Mouse (Mus musculus) MEL (cell line): ENCODE results near the gene Tldc1. TPM values are rescaled to one million over a fixed set of nuclear protein-coding genes. Genes with fewer than 3 reads are reported as not detected.

ENCODE experiments used
- DNase-seq: peaks from one replicate; pipeline ENCODE4 v3.0.0; 2011; ENCODE audit warnings: low read depth, low spot score
- H3K27ac ChIP-seq: 2 replicates; pipeline ENCODE4 v1.5.1; 2012; ENCODE audit warnings: low read depth, mild to moderate bottlenecking, control low read depth, low read length, moderate library complexity; ENCODE audit not compliant: control insufficient read depth
- H3K27me3 ChIP-seq, 2 experiments: fragments of 150-350 bp in 1 of 2; sonication (generic) in 1 of 2; 2 replicates each; pipeline ENCODE4 v1.6.1; 2012; ENCODE audit warnings: low read length in 2 of 2, mild to moderate bottlenecking in 2 of 2, improper control_type of control experiment in 1 of 2, moderate library complexity in 1 of 2; ENCODE audit not compliant: insufficient read depth in 2 of 2, control insufficient read depth in 1 of 2
- H3K36me3 ChIP-seq, 2 experiments: 2 replicates each; pipeline ENCODE4 v1.6.1; 2012 to 2014; ENCODE audit warnings: low read length in 2 of 2, improper control_type of control experiment in 1 of 2, inconsistent platforms in 1 of 2, mild to moderate bottlenecking in 1 of 2; ENCODE audit not compliant: insufficient read depth in 2 of 2, control insufficient read depth in 1 of 2
- H3K4me1 ChIP-seq, 2 experiments: fragments of 150-350 bp in 1 of 2; sonication (generic) in 1 of 2; 2 replicates each; pipeline ENCODE4 v1.6.1; 2012; ENCODE audit warnings: low read length in 2 of 2, improper control_type of control experiment in 1 of 2, mild to moderate bottlenecking in 1 of 2; ENCODE audit not compliant: insufficient read depth in 2 of 2, control insufficient read depth in 1 of 2
- H3K4me3 ChIP-seq, 2 experiments: fragments of 150-350 bp in 1 of 2; sonication (generic) in 1 of 2; 2 replicates each; pipeline ENCODE4 v1.5.1; 2012; ENCODE audit warnings: low read depth in 2 of 2, low read length in 2 of 2, mild to moderate bottlenecking in 2 of 2, moderate library complexity in 2 of 2, control low read depth in 1 of 2, improper control_type of control experiment in 1 of 2; ENCODE audit not compliant: control insufficient read depth in 1 of 2, insufficient read depth in 1 of 2
- H3K79me2 ChIP-seq: 2 replicates; pipeline ENCODE4 v1.6.1; 2012; ENCODE audit warnings: mild to moderate bottlenecking, low read length, moderate library complexity; ENCODE audit not compliant: control insufficient read depth, poor library complexity, insufficient read depth
- H3K9ac ChIP-seq: 2 replicates; pipeline ENCODE4 v1.6.1; 2012; ENCODE audit warnings: low read depth, mild to moderate bottlenecking, control low read depth, low read length, moderate library complexity; ENCODE audit not compliant: control insufficient read depth, poor library complexity, severe bottlenecking
- H3K9me3 ChIP-seq: fragments of 150-350 bp; sonication (generic); replicated peaks from 2 replicates; pipeline ENCODE4 v1.6.1; 2012; ENCODE audit warnings: mild to moderate bottlenecking, low read length, improper control_type of control experiment, moderate library complexity; ENCODE audit not compliant: insufficient read depth
- BHLHE40 ChIP-seq: IDR thresholded peaks from 2 replicates; pipeline ENCODE4 v1.6.1; 2012; ENCODE audit warnings: low read depth, mild to moderate bottlenecking, inconsistent platforms, low read length, improper control_type of control experiment, borderline replicate concordance
- CHD2 ChIP-seq: IDR thresholded peaks from 2 replicates; pipeline ENCODE4 v1.6.1; 2011; ENCODE audit warnings: low read length, improper control_type of control experiment
- CTCF ChIP-seq, 3 experiments: IDR thresholded peaks in 2 of 3; conservative IDR thresholded peaks in 1 of 3; 2 replicates each; pipeline ENCODE4 v1.5.1; 2011 to 2012; ENCODE audit warnings: low read length in 3 of 3, low read depth in 2 of 3, mild to moderate bottlenecking in 2 of 3, improper control_type of control experiment in 1 of 3, inconsistent platforms in 1 of 3, mixed read lengths in 1 of 3, moderate library complexity in 1 of 3; ENCODE audit not compliant: control insufficient read depth in 1 of 3, insufficient read depth in 1 of 3, poor library complexity in 1 of 3, severe bottlenecking in 1 of 3
- EP300 ChIP-seq, 2 experiments: IDR thresholded peaks; 2 replicates each; pipeline ENCODE4 v1.6.1; 2011; ENCODE audit warnings: improper control_type of control experiment in 2 of 2, low read length in 2 of 2, low read depth in 1 of 2, mild to moderate bottlenecking in 1 of 2
- HCFC1 ChIP-seq: IDR thresholded peaks from 2 replicates; pipeline ENCODE4 v1.6.1; 2012; ENCODE audit warnings: low read depth, mild to moderate bottlenecking, inconsistent platforms, low read length, improper control_type of control experiment, moderate library complexity
- MAX ChIP-seq: IDR thresholded peaks from 2 replicates; pipeline ENCODE4 v1.6.1; 2011; ENCODE audit warnings: low read length, improper control_type of control experiment
- MEF2A ChIP-seq: IDR thresholded peaks from 2 replicates; pipeline ENCODE4 v1.6.1; 2014; ENCODE audit warnings: low read depth, mild to moderate bottlenecking, inconsistent platforms, low read length, improper control_type of control experiment; ENCODE audit not compliant: poor library complexity, insufficient replicate concordance, severe bottlenecking; ENCODE audit errors: extremely low read depth
- MYB ChIP-seq: IDR thresholded peaks from 2 replicates; pipeline ENCODE4 v1.6.1; 2011; ENCODE audit warnings: mild to moderate bottlenecking, low read depth, low read length, improper control_type of control experiment
- NRF1 ChIP-seq: IDR thresholded peaks from 2 replicates; pipeline ENCODE4 v1.6.1; 2014; ENCODE audit warnings: low read depth, mild to moderate bottlenecking, inconsistent platforms, low read length, improper control_type of control experiment, moderate library complexity; ENCODE audit not compliant: poor library complexity, insufficient read depth, severe bottlenecking
- POLR2AphosphoS2 ChIP-seq: IDR thresholded peaks from 2 replicates; pipeline ENCODE4 v1.6.1; 2011; ENCODE audit warnings: low read length, improper control_type of control experiment
- RAD21 ChIP-seq: IDR thresholded peaks from 2 replicates; pipeline ENCODE4 v1.6.1; 2011; ENCODE audit warnings: mild to moderate bottlenecking, low read depth, low read length, improper control_type of control experiment
- TAL1 ChIP-seq: IDR thresholded peaks from 2 replicates; pipeline ENCODE4 v1.6.1; 2012; ENCODE audit warnings: mild to moderate bottlenecking, inconsistent platforms, low read length, moderate library complexity, mixed read lengths
- TBP ChIP-seq: IDR thresholded peaks from 2 replicates; pipeline ENCODE4 v1.8.0; 2011; ENCODE audit warnings: low read depth, low read length, improper control_type of control experiment
- TCF12 ChIP-seq: IDR thresholded peaks from 2 replicates; pipeline ENCODE4 v1.6.1; 2014; ENCODE audit warnings: low read depth, mild to moderate bottlenecking, inconsistent platforms, low read length, improper control_type of control experiment, moderate library complexity
- USF1 ChIP-seq: IDR thresholded peaks from 2 replicates; pipeline ENCODE4 v1.6.1; 2014; ENCODE audit warnings: low read depth, mild to moderate bottlenecking, inconsistent platforms, low read length, improper control_type of control experiment, moderate library complexity
- USF2 ChIP-seq, 2 experiments: IDR thresholded peaks; 2 replicates each; pipeline ENCODE4 v1.6.1; 2011 to 2012; ENCODE audit warnings: improper control_type of control experiment in 2 of 2, low read length in 2 of 2, borderline replicate concordance in 1 of 2, inconsistent platforms in 1 of 2, low read depth in 1 of 2, mild to moderate bottlenecking in 1 of 2; ENCODE audit not compliant: insufficient read depth in 1 of 2
- ZC3H11A ChIP-seq: IDR thresholded peaks from 2 replicates; pipeline ENCODE4 v1.6.1; 2012; ENCODE audit warnings: low read depth, mild to moderate bottlenecking, inconsistent platforms, low read length, improper control_type of control experiment
- ZKSCAN1 ChIP-seq: IDR thresholded peaks from 2 replicates; pipeline ENCODE4 v1.6.1; 2012; ENCODE audit warnings: low read depth, mild to moderate bottlenecking, inconsistent platforms, low read length, improper control_type of control experiment, moderate library complexity
- ZMIZ1 ChIP-seq: IDR thresholded peaks from 2 replicates; pipeline ENCODE4 v1.6.1; 2012; ENCODE audit warnings: low read depth, mild to moderate bottlenecking, inconsistent platforms, low read length, improper control_type of control experiment, moderate library complexity
- ZNF384 ChIP-seq: IDR thresholded peaks from 2 replicates; pipeline ENCODE4 v1.6.1; 2012; ENCODE audit warnings: low read depth, mild to moderate bottlenecking, inconsistent platforms, low read length, improper control_type of control experiment
- polyA plus RNA-seq, 2 experiments: library from polyadenylated mRNA; stranded (reverse) in 1 of 2; unstranded in 1 of 2; fragments of >175 nt in 1 of 2; fragments of >200 nt in 1 of 2; gene quantifications; 2 replicates each; pipeline versions ENCODE4 v1.2.1 to v1.2.4; 2012; ENCODE audit warnings: low replicate concordance in 2 of 2, low read depth in 1 of 2; ENCODE audit not compliant: insufficient read length in 2 of 2, insufficient read depth in 1 of 2, missing spikeins in 1 of 2
- total RNA-seq: library from RNA; depleted of rRNA; stranded (reverse); fragments of 300-350 nt; gene quantifications from 2 replicates; pipeline ENCODE4 v1.2.3, GENCODE M21; 2012

The Tldc1 gene
- total and polyA plus RNA-seq, 3 experiments: 16.1 to 16.4 TPM; not detected in 1

GRCm38 (mm10) chr8:119786871-119787270 lies 8.7 kb upstream of the Tldc1 start (continued):
- TF ChIP-seq RAD21 (no peak), CTCF (IDR thresholded peaks at IDR 0.05 in 2 of 3, conservative IDR thresholded peaks at IDR 0.05 in 1 of 3; ENCODE audit: control insufficient read depth in 1 of 3, insufficient read depth in 1 of 3, low read depth in 2 of 3, low read length in 3 of 3, poor library complexity in 1 of 3, severe bottlenecking in 1 of 3) (no peak), ZMIZ1 (no peak), ZNF384 (no peak), NRF1 (no peak), ZC3H11A (no peak), MYB (no peak), HCFC1 (no peak), TAL1 (peak; percentile 48), EP300 (IDR thresholded peaks at IDR 0.05; ENCODE audit: low read depth in 1 of 2, low read length in 2 of 2) (peak; percentile 38 to 55; a peak in 2 of 4 replicates), TBP (peak; percentile 58; the same call in 1 of the 2 replicates), MEF2A (no peak), MAX (no peak), POLR2AphosphoS2 (no peak), USF1 (no peak), CHD2 (no peak), USF2 (IDR thresholded peaks at IDR 0.05; ENCODE audit: borderline replicate concordance in 1 of 2, insufficient read depth in 1 of 2, low read depth in 1 of 2, low read length in 2 of 2) (no peak), TCF12 (peak; percentile 57; the same call in 1 of the 2 replicates), BHLHE40 (no peak)

GRCm38 (mm10) chr8:119785764-119786405 lies 7.7 kb upstream of the Tldc1 start:
- no peak overlapping the region for H3K9ac ChIP-seq
- no peak overlapping the region for H3K27ac ChIP-seq
- H3K4me1 ChIP-seq: peaks cover 8 to 32% of the 10 kb centered on the region in 2 experiments
- H3K4me3 ChIP-seq: no peak overlapping the region
- no peaks in the 10 kb centered on the region for H3K27me3 ChIP-seq
- DNase-seq: no peak
- peaks cover 0 to 9% of the 10 kb centered on the region in 2 experiments; a peak in 2 of 4 replicates for H3K36me3 ChIP-seq
- TF ChIP-seq ZNF384 (no peak), ZKSCAN1 (0 out of 2 replicates have a peak, but pooled peaks have one; percentile 21)
- H3K79me2 ChIP-seq: no peaks in the 10 kb centered on the region
- H3K9me3 ChIP-seq: no peaks in the 10 kb centered on the region
